Mouse (Mus musculus) mouse embryonic stem cell (cell line): ENCODE measurements around the gene Gm4969.

ENCODE experiments used
- in situ Hi-C, 2 experiments: fragments of 300-500 bp; cut with MboI; formaldehyde crosslinking; loops; 1 replicate in 1 of 2; 3 replicates in 1 of 2; pipeline ENCODE4 v1.14.3; 2019 to 2020; ENCODE audit warnings: low sequenced_read_pairs in 2 of 2, low pct_unique_long_range_greater_than_20kb in 1 of 2, mixed read lengths in 1 of 2; ENCODE audit not compliant: unreplicated experiment in 1 of 2

Gm4969 gene

GRCm38 (mm10) chr7:19146793-19147192 lies 28.6 kb upstream of the Gm4969 start:
- in situ Hi-C loops, result no loop called here

DNA sequence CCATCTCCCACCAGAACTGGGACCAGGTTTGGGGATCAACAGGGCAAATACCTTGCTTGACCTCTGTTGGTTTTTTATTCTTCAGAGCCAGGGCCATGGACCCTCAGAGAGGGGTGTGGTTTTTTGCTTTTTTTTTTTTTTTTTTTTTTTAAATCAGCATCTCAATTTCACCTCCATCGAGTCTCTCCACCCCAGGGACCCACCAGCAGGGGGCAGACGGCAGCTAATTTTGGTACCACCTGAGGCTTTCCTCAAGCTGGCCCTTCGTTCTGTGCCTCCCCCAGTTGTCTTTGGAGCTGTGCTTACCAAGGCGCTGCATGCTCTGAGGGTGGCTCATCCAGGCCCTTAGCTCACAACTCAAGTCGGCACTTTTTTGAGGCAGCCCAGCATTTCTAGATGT lies 19.2 kb upstream of the Gm4969 start:
- in situ Hi-C loops, result no loop called here

- in situ Hi-C loops, result no loop called here
Observed at GRCm38 (mm10) chr7:19136673-19137334, 18.6 kb upstream of the Gm4969 start.

GRCm38 (mm10) chr7:19136168-19136567 lies 18.0 kb upstream of the Gm4969 start:
- in situ Hi-C loops, result no loop called here

GRCm38 (mm10) chr7:19131324-19131848 lies 13.2 kb upstream of the Gm4969 start:
- in situ Hi-C loops, result no loop called here

DNA sequence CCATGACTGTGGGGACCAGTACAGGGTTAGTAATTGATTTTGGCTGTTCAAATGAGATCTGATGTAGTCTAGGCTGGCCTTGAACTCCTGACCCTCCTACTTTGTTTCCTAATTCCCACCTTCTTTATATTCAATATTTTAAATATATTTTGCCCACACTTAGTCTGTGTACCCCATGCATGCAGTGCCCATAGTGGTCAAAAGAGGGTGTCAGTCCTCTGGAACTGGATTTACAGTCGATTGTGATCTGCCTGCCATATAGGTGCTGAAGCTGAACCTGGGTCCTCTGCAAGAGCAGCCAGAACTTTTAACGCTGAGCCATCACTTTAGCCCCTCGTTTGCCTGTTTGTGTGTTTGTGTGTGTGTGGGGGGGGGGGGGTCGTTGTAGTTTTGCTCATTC lies 12.5 kb upstream of the Gm4969 start:
- in situ Hi-C loops, result no loop called here

GRCm38 (mm10) chr7:19129396-19129795 lies 11.2 kb upstream of the Gm4969 start:
- in situ Hi-C loops, result no loop called here

DNA sequence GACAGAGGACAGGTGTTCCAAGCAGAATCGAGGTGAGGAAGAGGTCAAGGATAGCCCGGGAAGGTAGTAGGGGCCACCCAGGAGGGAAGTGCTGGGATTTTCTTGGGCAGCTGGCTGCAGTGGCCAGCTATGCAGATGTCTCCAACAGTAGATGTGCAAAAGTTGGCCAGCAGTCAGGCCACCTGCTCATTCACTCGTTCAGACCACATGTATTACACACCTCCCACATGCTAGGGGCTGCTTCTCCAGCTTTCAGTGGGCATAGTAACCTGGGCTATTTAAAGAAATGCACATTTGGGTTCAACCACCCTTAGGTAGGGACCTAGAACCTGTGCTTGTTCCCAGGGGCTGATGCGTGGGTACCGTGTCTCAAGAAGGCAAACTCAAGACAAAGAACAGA lies 9.6 kb upstream of the Gm4969 start:
- in situ Hi-C loops, result no loop called here

GRCm38 (mm10) chr7:19124713-19125112 lies 6.5 kb upstream of the Gm4969 start:
- in situ Hi-C loops, result no loop called here

GRCm38 (mm10) chr7:19121686-19122085 lies 3.5 kb upstream of the Gm4969 start:
- in situ Hi-C loops, result no loop called here

DNA sequence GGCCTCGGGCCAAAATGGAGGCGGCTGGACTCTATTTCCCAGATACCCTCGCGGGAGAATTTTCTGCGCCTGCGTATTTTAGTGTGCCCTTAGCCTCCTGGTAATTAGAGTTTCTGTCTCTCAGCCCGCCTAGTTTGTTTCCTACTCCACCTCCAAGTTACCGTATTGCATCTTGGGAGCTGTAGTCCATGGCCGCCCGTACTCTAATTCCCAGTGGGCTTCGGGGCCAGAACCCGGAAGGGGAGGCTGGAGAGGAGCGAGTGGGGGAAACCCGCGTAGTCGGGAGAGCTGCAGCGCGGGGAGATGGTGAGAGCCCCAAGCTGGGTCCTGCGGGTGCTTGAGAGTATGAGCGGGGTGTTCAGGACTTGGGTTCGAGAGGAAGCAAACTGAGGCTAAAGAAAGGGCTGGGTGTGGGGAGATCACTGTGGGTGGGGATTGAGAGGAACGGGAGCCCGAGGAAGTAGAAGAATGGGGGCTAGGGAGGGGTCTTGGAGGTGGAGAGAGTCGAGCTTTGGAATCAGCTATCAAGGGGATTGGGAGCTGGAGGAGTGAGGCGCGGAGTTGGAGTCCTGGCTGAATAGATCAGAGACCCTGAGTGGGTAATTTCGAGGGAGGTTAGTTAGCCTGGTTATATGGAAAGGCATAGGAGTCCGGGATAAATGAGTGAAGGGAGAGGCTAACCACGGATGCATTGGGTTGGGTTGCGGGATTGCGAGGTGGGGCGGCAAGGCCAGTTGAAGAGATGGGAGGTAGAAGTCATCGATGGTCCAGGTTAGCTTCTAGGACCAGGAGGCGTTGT lies 1.7 kb upstream of the Gm4969 start, which contains the start of gene Fbxo46:
Gene Fbxo46 (plus strand): TSS at position 229 of the 799 bp plus-strand sequence.
- in situ Hi-C loops, result no loop called here

- in situ Hi-C loops, result no loop called here
Observed at GRCm38 (mm10) chr7:19119083-19119482, 915 bp upstream of the Gm4969 start.

DNA sequence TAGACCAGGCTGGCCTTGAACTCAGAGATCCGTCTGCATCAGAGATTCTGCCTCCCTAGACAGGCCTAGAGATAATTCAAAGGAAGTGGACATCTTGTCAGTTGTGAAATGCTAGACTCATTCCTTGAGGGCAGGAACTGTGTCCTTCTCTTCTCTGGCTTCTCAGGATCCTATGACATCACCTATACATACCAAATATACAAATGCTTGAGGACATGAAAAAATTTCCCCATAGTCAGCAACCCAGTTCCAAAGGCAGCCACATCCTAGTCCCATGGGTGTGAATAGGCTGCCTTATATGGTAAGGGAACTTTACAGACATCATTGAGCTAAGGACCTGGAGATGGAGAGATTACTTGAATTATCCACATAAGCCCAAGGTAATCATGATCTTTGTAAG lies 8.6 kb downstream of the Gm4969 start:
- in situ Hi-C loops, result no loop called here

GRCm38 (mm10) chr7:19107436-19107835 lies 10.7 kb downstream of the Gm4969 start:
- in situ Hi-C loops, result no loop called here

DNA sequence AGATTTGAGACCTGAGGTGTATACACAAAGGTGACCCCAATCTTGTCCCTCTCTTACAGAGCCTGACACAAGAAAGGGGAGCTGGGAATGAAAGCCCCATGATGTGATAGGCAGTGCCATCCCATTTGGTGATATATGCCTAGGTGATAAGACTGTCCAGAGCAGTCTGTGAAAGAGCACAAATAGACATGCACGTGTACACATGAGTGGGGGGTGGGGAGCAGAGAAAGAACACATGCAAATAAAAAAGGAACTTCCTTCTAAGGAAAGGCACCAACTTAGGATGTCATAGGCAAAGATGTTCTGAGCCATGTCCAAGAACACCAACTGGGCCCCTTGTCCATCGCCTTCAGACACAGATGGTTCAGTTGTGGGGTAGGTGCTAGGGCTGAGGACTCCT lies 13.7 kb downstream of the Gm4969 start:
- in situ Hi-C loops, result no loop called here

GRCm38 (mm10) chr7:19103741-19104140 lies 14.4 kb downstream of the Gm4969 start:
- in situ Hi-C loops, result no loop called here

GRCm38 (mm10) chr7:19100290-19100689 lies 17.9 kb downstream of the Gm4969 start:
- in situ Hi-C loops, result no loop called here

DNA sequence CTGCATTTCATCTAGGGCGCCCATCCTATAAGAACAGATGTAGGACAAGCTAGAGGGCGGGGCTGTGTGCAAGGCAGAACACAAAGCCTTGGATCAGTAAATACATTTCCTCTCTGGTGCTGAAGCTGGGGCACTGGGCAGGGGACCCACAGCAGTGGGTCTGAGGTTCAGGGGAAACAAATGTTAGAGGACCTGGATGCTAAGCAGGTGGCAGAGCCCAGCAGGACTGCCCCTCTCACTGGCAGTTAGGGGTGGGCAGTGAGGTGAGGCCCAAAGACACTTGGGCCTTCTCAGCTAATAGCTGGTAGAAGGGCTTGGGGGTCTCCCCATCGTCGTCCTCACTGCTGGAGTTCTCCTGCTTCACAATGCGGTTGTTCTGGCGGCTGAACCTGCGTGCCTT lies 19.4 kb downstream of the Gm4969 start:
- in situ Hi-C loops, result no loop called here

- in situ Hi-C loops, result no loop called here
Observed at GRCm38 (mm10) chr7:19097863-19098262, 20.3 kb downstream of the Gm4969 start.

DNA sequence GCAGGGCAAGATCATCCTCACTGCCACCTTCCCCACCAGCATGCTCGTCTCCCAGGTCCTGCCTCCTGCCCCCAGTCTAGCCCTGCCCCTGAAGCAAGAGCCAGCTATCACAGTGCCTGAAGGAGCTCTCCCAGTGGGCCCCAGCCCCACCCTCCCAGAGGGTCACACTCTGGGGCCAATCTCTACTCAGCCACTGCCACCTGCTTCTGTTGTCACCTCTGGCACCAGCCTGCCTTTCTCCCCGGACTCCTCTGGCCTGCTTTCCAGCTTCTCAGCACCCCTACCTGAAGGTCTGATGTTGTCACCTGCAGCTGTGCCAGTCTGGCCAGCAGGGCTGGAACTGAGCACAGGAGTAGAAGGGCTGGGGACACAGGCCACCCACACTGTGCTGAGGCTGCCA lies 21.0 kb downstream of the Gm4969 start:
- in situ Hi-C loops, result no loop called here
